Mouse (Mus musculus) heart, adult 2 months (tissue): ENCODE data around the gene Eepd1. TPM values are rescaled to one million over a fixed set of nuclear protein-coding genes. Genes with fewer than 3 reads are reported as not detected.
"Not testable (repeated sequence)": the region's sequence is repeated elsewhere in the genome, so short reads cannot be mapped to it uniquely, and the experiment has no call there.

Source experiments
- DNase-seq, 2 experiments: peaks; one replicate each; pipeline ENCODE4 v3.0.0; 2021
- H3K27ac ChIP-seq: fragments of 200-600 bp; 2 replicates; pipeline ENCODE4 v1.8.1; 2022
- H3K27me3 ChIP-seq: fragments of 200-500 bp; 2 replicates; pipeline ENCODE4 v1.6.1; 2012; ENCODE audit warnings: mild to moderate bottlenecking, low read length, inconsistent platforms, mixed read lengths; ENCODE audit not compliant: control insufficient read depth, insufficient read depth
- H3K36me3 ChIP-seq: fragments of 200-500 bp; 2 replicates; pipeline ENCODE4 v1.6.1; 2012; ENCODE audit warnings: low read length, inconsistent platforms; ENCODE audit not compliant: control insufficient read depth, insufficient read depth
- H3K4me1 ChIP-seq: fragments of 200-500 bp; 2 replicates; pipeline ENCODE4 v1.6.1; 2011; ENCODE audit warnings: low read length; ENCODE audit not compliant: control insufficient read depth, insufficient read depth
- H3K4me3 ChIP-seq: fragments of 200-600 bp; 2 replicates; pipeline ENCODE4 v1.8.1; 2022
- H3K79me2 ChIP-seq: fragments of 200-500 bp; replicated peaks from 2 replicates; pipeline ENCODE4 v1.6.1; 2012; ENCODE audit warnings: mild to moderate bottlenecking, inconsistent platforms, low read length, moderate library complexity, mixed read lengths; ENCODE audit not compliant: control insufficient read depth, insufficient read depth
- H3K9ac ChIP-seq: fragments of 200-500 bp; 2 replicates; pipeline ENCODE4 v1.6.1; 2012; ENCODE audit warnings: low read depth, mild to moderate bottlenecking, control low read depth, inconsistent platforms, low read length, mixed read lengths
- CTCF ChIP-seq: fragments of 200-600 bp; IDR thresholded peaks from 2 replicates; pipeline ENCODE4 v1.8.1; 2022; ENCODE audit warnings: antibody characterized with exemption, mild to moderate bottlenecking, moderate library complexity
- EP300 ChIP-seq: fragments of 200-500 bp; IDR thresholded peaks from 2 replicates; pipeline ENCODE4 v1.6.1; 2011; ENCODE audit warnings: low read depth, low read length, control low read depth; ENCODE audit not compliant: insufficient read depth
- POLR2A ChIP-seq: fragments of 200-500 bp; IDR thresholded peaks from 2 replicates; pipeline ENCODE4 v1.6.1; 2011; ENCODE audit warnings: mild to moderate bottlenecking, low read depth, low read length, control low read depth; ENCODE audit not compliant: insufficient read depth
- WGBS: fragments of 180-500 bp; shearing (Covaris S2); methylation state at CpG from one replicate; pipeline ENCODE4 v1.1.7; 2018; 5-methylcytosine and 5-hydroxymethylcytosine counted together
- intact Hi-C: fragments of 180-260 bp; cut with DNase I; formaldehyde crosslinking; loops from one replicate; pipeline ENCODE4 v1.15.1; 2025
- long read RNA-seq: library from polyadenylated mRNA; stranded (forward); transcript quantifications from one replicate; pipeline ENCODE4 v2.0.0, GENCODE M21; 2021
- polyA plus RNA-seq: library from polyadenylated mRNA; depleted of rRNA; stranded (reverse); fragments of >200 nt; gene quantifications from 2 replicates; pipeline ENCODE4 v1.2.3, GENCODE M21; 2012; rRNA removed
- total RNA-seq, 2 experiments: library from RNA; stranded (reverse); gene quantifications; 2 replicates each; pipeline ENCODE4 v1.2.3; 2021

The Eepd1 gene
- total RNA-seq (10 to 100 TPM; 18.9 to 23.3 TPM), polyA plus RNA-seq (16.7 and 21.3 TPM in 2 replicates)
- long read RNA-seq, transcript Eepd1-201 (8 exons, 2,723 nt), result major isoform, 34 of 41 reads
- long read RNA-seq, partial matches to known transcripts, result 3 of 41 reads
- long read RNA-seq, other reads (novel, unspliced or antisense), result 4 of 41 reads

DNA sequence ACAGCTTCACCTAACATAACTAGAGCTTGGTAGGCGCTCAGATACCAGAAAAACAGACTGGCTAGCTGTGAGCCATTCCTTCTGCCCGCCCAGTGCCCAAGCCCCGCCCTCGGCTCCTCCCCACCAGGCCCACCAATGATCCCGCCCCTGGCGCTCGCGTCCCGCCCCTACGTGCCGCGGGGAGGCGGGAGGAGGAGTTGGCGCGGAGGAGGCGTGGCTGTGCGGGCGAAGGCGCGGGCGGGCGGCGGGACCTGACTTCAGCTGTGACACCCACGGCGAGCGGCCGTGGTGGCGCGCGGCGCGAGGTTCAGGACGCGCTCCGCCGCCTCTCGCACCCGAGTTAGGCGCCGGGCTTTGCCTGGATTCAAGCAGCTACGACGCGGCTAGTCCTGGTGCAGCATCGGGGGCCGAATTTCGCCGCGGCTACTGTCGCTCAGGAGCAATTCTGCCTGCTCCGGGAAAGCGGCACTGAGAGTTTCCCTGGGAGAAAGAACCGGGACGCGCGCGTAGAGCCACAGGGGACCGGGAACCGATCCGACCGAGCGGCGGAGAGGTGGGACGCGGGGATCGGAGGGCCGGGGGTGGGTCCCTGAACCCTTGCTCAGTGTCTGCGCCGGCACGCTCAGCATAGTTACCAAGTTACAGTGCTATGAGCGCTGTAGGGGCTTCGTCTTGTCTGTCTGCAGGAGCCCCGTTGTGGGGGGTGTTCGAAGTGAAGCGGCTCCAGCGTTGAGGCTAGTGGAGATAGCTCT, at the start of gene Eepd1:
TSS of gene Eepd1 (plus strand) at position 204 of the 752 bp plus-strand sequence.
- 1% methylated on average over 74 of the region's 75 CpGs for whole genome bisulfite sequencing
- Histone ChIP-seq H3K9ac (peak within 1 kb of the TSS; percentile 89), H3K27me3 (no peaks in the 10 kb centered on the region), H3K4me1 (peaks cover 22% of the 10 kb centered on the region), H3K36me3 (peaks cover 2% of the 10 kb centered on the region; the same call in 1 of the 2 replicates), H3K27ac (peak within 1 kb of the TSS; percentile 91), H3K4me3 (peak within 1 kb of the TSS; percentile 95), H3K79me2 (0 out of 2 replicates have a peak, but pooled peaks cover 2% of the 10 kb centered on the region)
- 0 out of 2 replicates have a peak, but pooled peaks have one; percentile 4 for TF ChIP-seq CTCF
- TF ChIP-seq POLR2A, result peak; percentile 68
- TF ChIP-seq EP300, result 0 out of 2 replicates have a peak, but pooled peaks have one; percentile 4
- peak; percentile 97 to 99 for DNase-seq
- intact Hi-C loops, result loop anchor here (2.0 to 5.0 kb wide), 5 partner anchors 91 to 329 kb away; partner anchors contain the start of genes Herpud2 and Sept7

DNA sequence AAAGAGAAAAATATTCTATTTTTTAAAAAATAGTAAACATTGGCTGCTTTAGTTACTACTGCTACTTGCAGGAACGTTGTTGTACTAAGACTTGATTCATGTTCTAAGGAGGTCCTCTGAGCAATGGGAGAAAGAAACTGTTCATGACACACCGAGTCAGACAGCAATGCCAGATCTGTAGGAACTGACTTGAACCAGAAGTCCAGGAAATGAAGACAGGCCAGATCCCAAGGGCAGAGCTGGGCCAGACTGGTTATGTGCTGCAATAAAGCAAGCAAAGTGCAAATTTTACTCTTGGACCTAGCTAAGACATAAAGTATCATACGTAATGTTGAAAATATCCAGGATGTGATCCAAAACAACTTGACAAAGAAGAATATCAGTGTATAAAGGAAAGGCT, 42.5 kb upstream of the Eepd1 start:
- Histone ChIP-seq H3K4me3 (no peak overlapping the region), H3K4me1 (no peaks in the 10 kb centered on the region), H3K27me3 (no peaks in the 10 kb centered on the region), H3K36me3 (no peaks in the 10 kb centered on the region), H3K79me2 (no peaks in the 10 kb centered on the region), H3K27ac (no peak overlapping the region), H3K9ac (no peak overlapping the region)
- WGBS, result 71% methylated on average over 3 of the region's 3 CpGs
- no peak for TF ChIP-seq EP300
- TF ChIP-seq CTCF, result no peak
- no peak for DNase-seq
- intact Hi-C loops, result no loop called here

DNA sequence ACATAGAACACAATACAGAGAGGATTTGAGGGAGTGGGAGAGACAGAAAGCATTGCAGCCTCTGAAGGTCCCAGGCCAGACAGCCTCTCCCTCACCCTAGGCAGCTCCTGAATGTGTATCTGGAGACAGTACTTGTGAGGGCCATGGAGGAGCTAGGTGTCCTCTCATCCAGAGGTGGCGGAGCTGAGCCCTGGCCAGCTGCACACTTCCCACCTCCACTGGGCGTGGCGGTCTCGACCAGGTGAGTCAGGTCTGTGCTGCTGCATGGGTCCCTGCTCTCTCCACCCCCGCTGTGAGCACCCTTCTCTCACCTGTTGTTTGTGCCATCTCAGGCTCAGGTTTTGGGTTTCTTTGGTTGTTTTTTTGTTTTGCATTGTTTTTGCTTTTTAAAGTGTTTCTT, 41.3 kb upstream of the Eepd1 start:
- H3K27me3 ChIP-seq, H3K27ac ChIP-seq, H3K4me3 ChIP-seq, H3K4me1 ChIP-seq, H3K36me3 ChIP-seq, H3K9ac ChIP-seq, DNase-seq, H3K79me2 ChIP-seq, intact Hi-C loops: not testable (repeated sequence)
- 92% methylated on average over 5 of the region's 5 CpGs for WGBS

DNA sequence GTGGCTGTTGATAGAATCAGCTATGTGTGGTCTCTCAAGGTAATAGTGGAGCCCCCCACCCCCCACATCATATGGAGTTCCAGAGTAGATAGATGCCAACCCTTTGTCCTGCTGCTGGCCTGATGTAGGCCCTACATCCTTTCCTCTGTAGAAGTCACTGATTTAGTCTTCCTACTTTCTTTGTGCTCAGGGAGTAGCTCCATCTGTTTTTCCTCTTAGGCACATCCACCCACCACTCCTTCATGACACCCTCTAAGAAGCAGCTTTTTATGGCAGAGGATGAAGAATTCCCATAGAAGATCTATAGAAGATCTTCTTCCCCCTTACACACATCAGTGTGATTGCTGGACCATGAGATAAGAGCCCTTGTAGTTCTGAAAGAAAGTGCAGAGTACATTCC, 39.3 kb upstream of the Eepd1 start:
- Histone ChIP-seq H3K9ac (no peak overlapping the region), H3K27ac (no peak overlapping the region), H3K4me3 (no peak overlapping the region), H3K79me2 (no peaks in the 10 kb centered on the region), H3K36me3 (no peaks in the 10 kb centered on the region), H3K4me1 (no peaks in the 10 kb centered on the region), H3K27me3 (no peaks in the 10 kb centered on the region)
- intact Hi-C loops, result no loop called here
- DNase-seq, result no peak
- TF ChIP-seq EP300, result no peak
- no peak for TF ChIP-seq CTCF
- TF ChIP-seq POLR2A, result no peak

DNA sequence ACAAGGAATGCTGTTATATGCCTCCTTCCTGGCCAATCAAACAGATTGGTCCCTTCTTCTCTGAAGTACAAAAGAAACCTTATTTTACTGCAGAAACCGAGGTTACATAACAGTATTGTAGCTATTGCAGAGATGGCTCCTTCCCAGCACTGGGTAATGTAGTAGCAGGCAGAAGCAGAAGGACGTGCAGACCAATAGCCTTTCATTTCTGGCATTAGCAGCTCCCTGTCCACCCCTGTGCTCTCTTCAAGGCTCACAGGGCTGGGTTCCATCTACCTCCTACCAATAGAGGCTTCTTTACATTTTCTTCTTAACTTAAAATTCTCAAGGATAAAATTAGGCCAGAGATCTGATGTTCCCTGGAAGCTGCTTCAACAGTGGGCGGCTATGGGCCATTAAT, 38.3 kb upstream of the Eepd1 start:
- Histone ChIP-seq H3K9ac (no peak overlapping the region), H3K4me3 (no peak overlapping the region), H3K27me3 (no peaks in the 10 kb centered on the region), H3K79me2 (no peaks in the 10 kb centered on the region), H3K36me3 (no peaks in the 10 kb centered on the region), H3K27ac (no peak overlapping the region), H3K4me1 (no peaks in the 10 kb centered on the region)
- intact Hi-C loops, result no loop called here
- whole genome bisulfite sequencing, result 68% methylated on average over 3 of the region's 3 CpGs
- DNase-seq, result no peak
- TF ChIP-seq POLR2A, result no peak
- TF ChIP-seq EP300, result no peak
- TF ChIP-seq CTCF, result no peak

DNA sequence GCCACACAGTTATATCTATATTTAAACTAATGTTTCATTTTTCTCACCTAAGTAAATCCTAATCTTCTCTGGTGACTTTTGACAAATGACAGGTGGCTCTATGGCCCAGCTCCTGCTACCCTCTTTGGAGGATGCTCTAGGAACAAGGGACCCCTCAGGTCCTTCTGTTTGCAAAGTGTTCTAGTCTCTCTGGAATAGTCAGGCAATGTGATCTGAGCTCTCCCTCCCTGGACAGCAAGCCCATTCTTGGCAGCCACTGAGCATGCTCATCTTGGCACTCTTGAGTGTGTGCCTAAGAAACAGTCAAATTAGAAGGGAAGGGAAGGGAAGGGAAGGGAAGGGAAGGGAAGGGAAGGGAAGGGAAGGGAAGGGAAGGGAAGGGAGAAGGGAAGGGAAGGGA, 37.8 kb upstream of the Eepd1 start:
- H3K27ac ChIP-seq, result no peak overlapping the region
- no peaks in the 10 kb centered on the region for H3K4me1 ChIP-seq
- no peaks in the 10 kb centered on the region for H3K79me2 ChIP-seq
- DNase-seq, result no peak
- TF ChIP-seq POLR2A (no peak), EP300 (no peak), CTCF (no peak)
- H3K36me3 ChIP-seq, result no peaks in the 10 kb centered on the region
- H3K27me3 ChIP-seq, result no peaks in the 10 kb centered on the region
- intact Hi-C loops, result no loop called here
- H3K9ac ChIP-seq, result no peak overlapping the region
- no peak overlapping the region for H3K4me3 ChIP-seq
